Mouse (Mus musculus): ENCODE measurements around the gene Fam174b. TPM values are rescaled to one million over a fixed set of nuclear protein-coding genes. Genes with fewer than 3 reads are reported as not detected.

Fam174b gene
- polyA plus RNA-seq, 1 experiment from 2014 or later = 56.1 TPM

- Histone ChIP-seq H3K36me3 (ENCODE audit: control insufficient read depth, insufficient read depth, low read length) (no peaks in the 10 kb centered on the region), H3K4me2 (replicated peaks; ENCODE audit: low read depth, low read length) (no peak overlapping the region), H3K27ac (ENCODE audit: low read length) (no peak overlapping the region), H3K4me1 (ENCODE audit: control insufficient read depth, insufficient read depth, low read length) (peaks cover 15% of the 10 kb centered on the region; the same call in 1 of the 2 replicates), H3K27me3 (ENCODE audit: control insufficient read depth, insufficient read depth, low read length) (no peaks in the 10 kb centered on the region), H3K9ac (replicated peaks; ENCODE audit: low read depth, low read length) (no peak overlapping the region), H3K4me3 (ENCODE audit: low read depth, low read length) (no peak overlapping the region), H3K9me3 (ENCODE audit: control insufficient read depth, low read depth, low read length) (no peaks in the 10 kb centered on the region)
- 49% methylated on average over 3 of the region's 3 CpGs for WGBS
- no peak for ATAC-seq (ENCODE audit: insufficient number of reproducible peaks, insufficient read depth, low FRiP score, low read depth)
These were observed 19.1 kb upstream of the Fam174b start for GRCm38 (mm10) chr7:73721046-73721445.

- H3K4me1 ChIP-seq (ENCODE audit: control insufficient read depth, insufficient read depth, low read length) = peaks cover 15% of the 10 kb centered on the region; the same call in 1 of the 2 replicates
- no peak overlapping the region for H3K4me2 ChIP-seq (replicated peaks; ENCODE audit: low read depth, low read length)
- no peaks in the 10 kb centered on the region for H3K9me3 ChIP-seq (ENCODE audit: control insufficient read depth, low read depth, low read length)
- H3K27me3 ChIP-seq (ENCODE audit: control insufficient read depth, insufficient read depth, low read length) = no peaks in the 10 kb centered on the region
- no peak overlapping the region for H3K27ac ChIP-seq (ENCODE audit: low read length)
- H3K9ac ChIP-seq (replicated peaks; ENCODE audit: low read depth, low read length) = no peak overlapping the region
- no peaks in the 10 kb centered on the region for H3K36me3 ChIP-seq (ENCODE audit: control insufficient read depth, insufficient read depth, low read length)
- WGBS = 87% methylated on average over 3 of the region's 3 CpGs
- no peak overlapping the region for H3K4me3 ChIP-seq (ENCODE audit: low read depth, low read length)
- no peak for ATAC-seq (ENCODE audit: insufficient number of reproducible peaks, insufficient read depth, low FRiP score, low read depth)
These were observed 18.3 kb upstream of the Fam174b start for GRCm38 (mm10) chr7:73721764-73722163.

GRCm38 (mm10) chr7:73729913-73730312 lies 10.2 kb upstream of the Fam174b start:
- H3K36me3 ChIP-seq (ENCODE audit: control insufficient read depth, insufficient read depth, low read length) = no peaks in the 10 kb centered on the region
- no peaks in the 10 kb centered on the region for H3K9me3 ChIP-seq (ENCODE audit: control insufficient read depth, low read depth, low read length)
- no peak overlapping the region for H3K27ac ChIP-seq (ENCODE audit: low read length)
- no peaks in the 10 kb centered on the region for H3K27me3 ChIP-seq (ENCODE audit: control insufficient read depth, insufficient read depth, low read length)
- H3K4me3 ChIP-seq (ENCODE audit: low read depth, low read length) = no peak overlapping the region
- no peaks in the 10 kb centered on the region for H3K4me1 ChIP-seq (ENCODE audit: control insufficient read depth, insufficient read depth, low read length)
- H3K9ac ChIP-seq (replicated peaks; ENCODE audit: low read depth, low read length) = no peak overlapping the region
- no peak overlapping the region for H3K4me2 ChIP-seq (replicated peaks; ENCODE audit: low read depth, low read length)
- WGBS = 29% methylated on average over 7 of the region's 7 CpGs
- no peak; the same call in 1 of the 2 replicates for ATAC-seq (ENCODE audit: insufficient number of reproducible peaks, insufficient read depth, low FRiP score, low read depth)

- H3K9me3 ChIP-seq (ENCODE audit: control insufficient read depth, low read depth, low read length) = no peaks in the 10 kb centered on the region
- 45% methylated on average over 10 of the region's 10 CpGs for WGBS
- no peak overlapping the region for H3K4me3 ChIP-seq (ENCODE audit: low read depth, low read length)
- H3K4me2 ChIP-seq (replicated peaks; ENCODE audit: low read depth, low read length) = no peak overlapping the region
- H3K27ac ChIP-seq (ENCODE audit: low read length) = no peak overlapping the region
- no peak overlapping the region for H3K9ac ChIP-seq (replicated peaks; ENCODE audit: low read depth, low read length)
- no peaks in the 10 kb centered on the region for H3K4me1 ChIP-seq (ENCODE audit: control insufficient read depth, insufficient read depth, low read length)
- no peaks in the 10 kb centered on the region for H3K27me3 ChIP-seq (ENCODE audit: control insufficient read depth, insufficient read depth, low read length)
- H3K36me3 ChIP-seq (ENCODE audit: control insufficient read depth, insufficient read depth, low read length) = no peaks in the 10 kb centered on the region
- ATAC-seq (ENCODE audit: insufficient number of reproducible peaks, insufficient read depth, low FRiP score, low read depth) = 0 out of 2 replicates have a peak, but pooled peaks have one; percentile 65
These were observed 9.6 kb upstream of the Fam174b start for GRCm38 (mm10) chr7:73730430-73731022.

GRCm38 (mm10) chr7:73736046-73736445 lies 4.1 kb upstream of the Fam174b start:
- 87% methylated on average over 2 of the region's 2 CpGs for WGBS
- Histone ChIP-seq H3K27ac (ENCODE audit: low read length) (no peak overlapping the region), H3K4me1 (ENCODE audit: control insufficient read depth, insufficient read depth, low read length) (peaks cover 8% of the 10 kb centered on the region), H3K9me3 (ENCODE audit: control insufficient read depth, low read depth, low read length) (no peaks in the 10 kb centered on the region), H3K4me2 (replicated peaks; ENCODE audit: low read depth, low read length) (no peak overlapping the region), H3K9ac (replicated peaks; ENCODE audit: low read depth, low read length) (no peak overlapping the region), H3K4me3 (ENCODE audit: low read depth, low read length) (no peak overlapping the region), H3K27me3 (ENCODE audit: control insufficient read depth, insufficient read depth, low read length) (no peaks in the 10 kb centered on the region), H3K36me3 (ENCODE audit: control insufficient read depth, insufficient read depth, low read length) (no peaks in the 10 kb centered on the region)
- no peak for ATAC-seq (ENCODE audit: insufficient number of reproducible peaks, insufficient read depth, low FRiP score, low read depth)

GRCm38 (mm10) chr7:73741392-73741791 lies 1.3 kb downstream of the Fam174b start:
- Histone ChIP-seq H3K9me3 (ENCODE audit: control insufficient read depth, low read depth, low read length) (no peaks in the 10 kb centered on the region), H3K4me1 (ENCODE audit: control insufficient read depth, insufficient read depth, low read length) (peaks cover 23% of the 10 kb centered on the region), H3K36me3 (ENCODE audit: control insufficient read depth, insufficient read depth, low read length) (no peaks in the 10 kb centered on the region), H3K4me2 (replicated peaks; ENCODE audit: low read depth, low read length) (peak overlapping the region; percentile 97), H3K9ac (replicated peaks; ENCODE audit: low read depth, low read length) (peak overlapping the region; percentile 76), H3K27me3 (ENCODE audit: control insufficient read depth, insufficient read depth, low read length) (no peaks in the 10 kb centered on the region), H3K27ac (ENCODE audit: low read length) (peak overlapping the region; percentile 82; the same call in 1 of the 2 replicates), H3K4me3 (ENCODE audit: low read depth, low read length) (peak overlapping the region; percentile 90)
- 20% methylated on average over 5 of the region's 5 CpGs for WGBS
- no peak for ATAC-seq (ENCODE audit: insufficient number of reproducible peaks, insufficient read depth, low FRiP score, low read depth)

- no peak overlapping the region for H3K27ac ChIP-seq (ENCODE audit: low read length)
- H3K9ac ChIP-seq (replicated peaks; ENCODE audit: low read depth, low read length) = peak overlapping the region; percentile 76
- no peaks in the 10 kb centered on the region for H3K27me3 ChIP-seq (ENCODE audit: control insufficient read depth, insufficient read depth, low read length)
- peak overlapping the region; percentile 97 for H3K4me2 ChIP-seq (replicated peaks; ENCODE audit: low read depth, low read length)
- 28% methylated on average over 6 of the region's 6 CpGs for WGBS
- ATAC-seq (ENCODE audit: insufficient number of reproducible peaks, insufficient read depth, low FRiP score, low read depth) = no peak
- peak overlapping the region; percentile 90 for H3K4me3 ChIP-seq (ENCODE audit: low read depth, low read length)
- H3K9me3 ChIP-seq (ENCODE audit: control insufficient read depth, low read depth, low read length) = no peaks in the 10 kb centered on the region
- peaks cover 23% of the 10 kb centered on the region for H3K4me1 ChIP-seq (ENCODE audit: control insufficient read depth, insufficient read depth, low read length)
- no peaks in the 10 kb centered on the region for H3K36me3 ChIP-seq (ENCODE audit: control insufficient read depth, insufficient read depth, low read length)
These were observed 1.7 kb downstream of the Fam174b start for GRCm38 (mm10) chr7:73741841-73742240.

GRCm38 (mm10) chr7:73743144-73743543 lies 3.0 kb downstream of the Fam174b start:
- no peak for ATAC-seq (ENCODE audit: insufficient number of reproducible peaks, insufficient read depth, low FRiP score, low read depth)
- 75% methylated on average over 8 of the region's 8 CpGs for WGBS
- peaks cover 33% of the 10 kb centered on the region for H3K4me1 ChIP-seq (ENCODE audit: control insufficient read depth, insufficient read depth, low read length)

More at GRCm38 (mm10) chr7:73743144-73743543, 3.0 kb downstream of the Fam174b start:
- no peak overlapping the region for H3K4me3 ChIP-seq (ENCODE audit: low read depth, low read length)
- no peak overlapping the region for H3K9ac ChIP-seq (replicated peaks; ENCODE audit: low read depth, low read length)
- H3K36me3 ChIP-seq (ENCODE audit: control insufficient read depth, insufficient read depth, low read length) = no peaks in the 10 kb centered on the region
- no peak overlapping the region for H3K27ac ChIP-seq (ENCODE audit: low read length)
- H3K4me2 ChIP-seq (replicated peaks; ENCODE audit: low read depth, low read length) = no peak overlapping the region
- no peaks in the 10 kb centered on the region for H3K9me3 ChIP-seq (ENCODE audit: control insufficient read depth, low read depth, low read length)
- no peaks in the 10 kb centered on the region for H3K27me3 ChIP-seq (ENCODE audit: control insufficient read depth, insufficient read depth, low read length)
